18 mouse cellular contexts compared by ENCODE assay signal in genomic region chr3:34630031-34630430, GRCm38 (mm10). TPM values are rescaled to one million over a fixed set of nuclear protein-coding genes. Genes with fewer than 3 reads are reported as not detected.
"Had no signal": no experiment of that assay in that cellular context is flagged by ENCODE, and none has a peak within 500 bp of the region (broad histone marks: within the 10 kb centered on the region; RNA-seq: fewer than 3 reads in every experiment).

No protein-coding gene starts in this region.

- H3K4me1 ChIP-seq: limb, embryonic 10.5 days; liver, embryonic 15.5 days; neural tube, embryonic 13.5 days had no signal

- ATAC-seq: lung, postnatal 0 days had no signal

- H3K9me3 ChIP-seq: limb, embryonic 10.5 days; liver, embryonic 15.5 days; midbrain, embryonic 12.5 days; neural tube, embryonic 13.5 days had no signal

- H3K36me3 ChIP-seq: limb, embryonic 10.5 days; liver, embryonic 15.5 days; midbrain, embryonic 12.5 days; neural tube, embryonic 13.5 days had no signal

- H3K27me3 ChIP-seq: liver, embryonic 15.5 days; neural tube, embryonic 13.5 days had no signal

- H3K4me2 ChIP-seq: liver, embryonic 11.5 days; liver, embryonic 15.5 days; midbrain, embryonic 12.5 days; neural tube, embryonic 13.5 days had no signal

- H3K27ac ChIP-seq: left cerebral cortex, adult 2 months; limb, embryonic 10.5 days; liver, embryonic 15.5 days; midbrain, embryonic 12.5 days; neural tube, embryonic 13.5 days had no signal

- H3K9ac ChIP-seq: liver, embryonic 15.5 days; midbrain, embryonic 12.5 days; neural tube, embryonic 13.5 days had no signal

- DNase-seq: kidney, adult 18-20 months; kidney, postnatal 10 days; kidney, postnatal 4 days; lung, adult 2 months; lung, postnatal 36 days; right cerebral cortex, postnatal 4 days; spleen, adult 18-20 months; thymus, adult 2 months; thymus, postnatal 25 days had no signal

- H3K4me3 ChIP-seq: left cerebral cortex, adult 2 months; limb, embryonic 10.5 days; liver, embryonic 15.5 days; midbrain, embryonic 12.5 days; neural tube, embryonic 13.5 days had no signal

RNA-seq across cellular contexts. Expression of gene Sox2, which starts 20.2 kb away (rescaled TPM):
- total RNA-seq: megakaryocyte, adult 5-6 weeks had no signal
- polyA plus RNA-seq: kidney, embryonic 14.5 days; liver, embryonic 15.5 days had no signal
